Mouse (Mus musculus) embryonic facial prominence, embryonic 13.5 days (tissue): Measurements from ENCODE around the gene Csmd2. TPM values are rescaled to one million over a fixed set of nuclear protein-coding genes. Genes with fewer than 3 reads are reported as not detected.

Experiments used
- ATAC-seq: fragments of 200-750 bp; cut with Nextera tagmentation; 2 replicates; pipeline ENCODE4 v1.8.0; 2017; ENCODE audit warnings: low read depth; ENCODE audit not compliant: insufficient number of reproducible peaks, insufficient read depth, low FRiP score, low TSS enrichment
- H3K27ac ChIP-seq: fragments of 300-500 bp; sonication (generic); 2 replicates; pipeline ENCODE4 v1.5.1; 2015; ENCODE audit warnings: moderate library complexity, mild to moderate bottlenecking, inconsistent platforms
- H3K27me3 ChIP-seq: fragments of 300-500 bp; sonication (generic); 2 replicates; pipeline ENCODE4 v1.6.1; 2015; ENCODE audit warnings: mild to moderate bottlenecking, inconsistent platforms
- H3K36me3 ChIP-seq: fragments of 300-500 bp; sonication (generic); 2 replicates; pipeline ENCODE4 v1.6.1; 2015; ENCODE audit warnings: mild to moderate bottlenecking, inconsistent platforms
- H3K4me1 ChIP-seq: fragments of 300-500 bp; sonication (generic); 2 replicates; pipeline ENCODE4 v1.6.1; 2015; ENCODE audit warnings: inconsistent platforms
- H3K4me2 ChIP-seq: fragments of 300-500 bp; sonication (generic); 2 replicates; pipeline ENCODE4 v1.6.1; 2015; ENCODE audit warnings: moderate library complexity, mild to moderate bottlenecking, inconsistent platforms
- H3K4me3 ChIP-seq: fragments of 300-500 bp; sonication (generic); 2 replicates; pipeline ENCODE4 v1.5.1; 2015; ENCODE audit warnings: mild to moderate bottlenecking, inconsistent platforms
- H3K9ac ChIP-seq: fragments of 300-500 bp; sonication (generic); 2 replicates; pipeline ENCODE4 v1.6.1; 2015; ENCODE audit warnings: mild to moderate bottlenecking, inconsistent platforms
- H3K9me3 ChIP-seq: fragments of 300-500 bp; sonication (generic); 2 replicates; pipeline ENCODE4 v1.6.1; 2016; ENCODE audit warnings: inconsistent platforms
- WGBS: fragments of 180-500 bp; shearing (Covaris S2); methylation state at CpG from one replicate; pipeline ENCODE4 v1.1.7; 2015; ENCODE audit warnings: mixed read lengths; 5-methylcytosine and 5-hydroxymethylcytosine counted together
- polyA plus RNA-seq: library from polyadenylated mRNA; unstranded; fragments of >200 nt; fragmentation: Nextera tagmentation; extraction: Ambion mirVana; gene quantifications from 2 replicates; pipeline ENCODE4 v1.2.1, GENCODE M21; 2015

Gene Csmd2
- polyA plus RNA-seq, 1 experiment from 2014 or later: 0.34 TPM

DNA sequence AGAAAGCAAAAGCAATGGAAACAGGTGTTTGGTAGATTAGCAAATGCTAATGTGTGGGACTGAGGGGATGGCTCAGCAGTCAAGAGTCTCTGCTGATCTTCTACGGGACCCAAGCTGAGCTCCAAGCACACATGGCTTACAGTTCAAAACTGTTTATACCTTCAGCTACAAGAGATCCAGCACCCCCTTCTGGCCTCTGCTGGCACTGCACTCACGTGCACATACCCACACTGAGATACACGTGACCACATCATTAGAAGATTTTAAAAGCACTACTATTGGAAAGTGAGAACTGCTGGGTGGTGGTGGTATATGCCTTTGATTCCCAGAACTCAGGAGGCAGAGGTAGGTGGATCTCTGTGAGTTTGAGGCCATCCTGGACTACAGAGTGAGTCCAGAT, 417.9 kb downstream of the Csmd2 start:
- H3K4me2 ChIP-seq: no peak overlapping the region
- no peaks in the 10 kb centered on the region for H3K9me3 ChIP-seq
- H3K4me1 ChIP-seq: no peaks in the 10 kb centered on the region
- H3K27me3 ChIP-seq: no peaks in the 10 kb centered on the region
- no peaks in the 10 kb centered on the region for H3K36me3 ChIP-seq
- WGBS: 93% methylated on average over 3 of the region's 3 CpGs
- no peak for ATAC-seq
- H3K4me3 ChIP-seq: no peak overlapping the region
- no peak overlapping the region for H3K27ac ChIP-seq
- no peak overlapping the region for H3K9ac ChIP-seq

- H3K4me1 ChIP-seq: no peaks in the 10 kb centered on the region
- ATAC-seq: no peak
- H3K4me3 ChIP-seq: no peak overlapping the region
- H3K27me3 ChIP-seq: no peaks in the 10 kb centered on the region
- H3K4me2 ChIP-seq: no peak overlapping the region
- WGBS: 75% methylated on average over 9 of the region's 9 CpGs
- H3K9ac ChIP-seq: no peak overlapping the region
- no peaks in the 10 kb centered on the region for H3K36me3 ChIP-seq
- H3K27ac ChIP-seq: no peak overlapping the region
- H3K9me3 ChIP-seq: no peaks in the 10 kb centered on the region
Observed at GRCm38 (mm10) chr4:128407084-128407845, 419.6 kb downstream of the Csmd2 start.

DNA sequence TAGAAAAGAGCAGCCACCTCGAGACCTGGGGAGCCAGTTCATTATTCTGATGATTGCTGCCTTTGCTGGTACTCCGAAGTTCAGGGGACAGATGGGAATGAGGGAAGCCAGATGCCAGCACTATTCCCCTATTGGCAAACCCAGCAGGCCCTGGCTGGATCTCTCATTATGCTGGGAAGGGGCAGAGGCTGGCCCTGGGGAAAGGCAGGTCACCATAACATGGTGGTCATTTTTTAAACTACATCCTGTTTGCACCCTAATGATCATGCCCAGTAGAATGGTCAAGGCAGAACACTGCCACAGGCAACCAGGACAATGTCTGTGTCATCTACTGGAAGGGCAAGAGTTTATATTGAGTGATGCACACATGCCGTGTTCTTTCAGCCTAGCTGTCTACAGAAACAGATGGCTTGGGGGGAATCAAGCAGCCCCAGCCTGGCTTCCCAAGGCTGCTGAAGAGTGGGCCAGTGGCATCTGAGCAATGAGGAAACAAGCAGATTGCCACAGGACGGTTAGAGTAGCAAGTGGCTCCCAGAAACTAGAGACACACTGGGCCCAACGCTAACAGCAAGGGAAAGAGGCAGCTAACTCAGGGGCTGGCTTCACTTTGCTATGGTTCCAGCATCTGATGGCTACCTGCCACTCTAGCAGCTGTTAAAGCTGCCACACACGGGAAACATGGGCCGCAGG, 424.4 kb downstream of the Csmd2 start:
- 81% methylated on average over 7 of the region's 7 CpGs for WGBS
- H3K4me2 ChIP-seq: no peak overlapping the region
- no peaks in the 10 kb centered on the region for H3K27me3 ChIP-seq
- no peak overlapping the region for H3K4me3 ChIP-seq
- no peaks in the 10 kb centered on the region; the same call in 1 of the 2 replicates for H3K9me3 ChIP-seq
- no peaks in the 10 kb centered on the region for H3K36me3 ChIP-seq
- H3K4me1 ChIP-seq: no peaks in the 10 kb centered on the region
- no peak overlapping the region for H3K27ac ChIP-seq
- ATAC-seq: no peak
- H3K9ac ChIP-seq: no peak overlapping the region

- H3K36me3 ChIP-seq: no peaks in the 10 kb centered on the region
- H3K4me3 ChIP-seq: no peak overlapping the region
- H3K9me3 ChIP-seq: no peaks in the 10 kb centered on the region; the same call in 1 of the 2 replicates
- no peak overlapping the region for H3K27ac ChIP-seq
- H3K4me1 ChIP-seq: no peaks in the 10 kb centered on the region
- no peak overlapping the region for H3K9ac ChIP-seq
- no peaks in the 10 kb centered on the region for H3K27me3 ChIP-seq
- no peak for ATAC-seq
- 93% methylated on average over 2 of the region's 2 CpGs for WGBS
- no peak overlapping the region for H3K4me2 ChIP-seq
Observed at GRCm38 (mm10) chr4:128414741-128415140, 427.1 kb downstream of the Csmd2 start.

DNA sequence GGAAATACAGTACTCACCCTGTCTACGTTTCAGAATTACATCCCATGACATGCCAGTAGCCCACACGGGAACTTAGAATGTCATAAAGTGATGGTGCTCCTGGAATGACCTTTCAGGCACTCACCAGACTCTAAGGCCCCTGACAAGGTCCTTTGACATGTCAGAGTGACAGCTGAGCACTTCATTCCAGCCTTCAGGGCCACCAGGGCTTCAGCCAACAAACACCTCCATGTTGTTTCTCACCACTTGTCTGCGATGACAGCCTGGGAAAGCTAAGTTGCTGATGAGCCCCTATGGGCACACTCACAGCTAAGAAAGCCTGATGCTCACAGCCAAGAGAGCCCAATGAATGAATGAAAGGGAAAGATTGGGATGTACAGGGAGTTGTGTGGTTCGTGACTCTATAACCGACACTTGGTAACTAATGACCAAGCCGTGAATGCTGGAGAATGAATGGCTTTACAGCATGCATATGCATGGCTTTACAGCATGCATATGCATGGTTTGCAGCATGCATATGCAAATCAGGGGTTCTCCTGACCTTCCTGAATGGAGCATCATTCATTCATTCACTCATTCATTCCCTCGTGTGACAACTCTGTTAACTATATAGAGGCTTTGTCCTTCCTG, 432.4 kb downstream of the Csmd2 start:
- ATAC-seq: no peak
- Histone ChIP-seq H3K36me3 (no peaks in the 10 kb centered on the region), H3K4me1 (no peaks in the 10 kb centered on the region; the same call in 1 of the 2 replicates), H3K4me2 (no peak overlapping the region), H3K9ac (no peak overlapping the region), H3K27me3 (no peaks in the 10 kb centered on the region; the same call in 1 of the 2 replicates), H3K4me3 (no peak overlapping the region), H3K9me3 (no peaks in the 10 kb centered on the region), H3K27ac (no peak overlapping the region)
- 79% methylated on average over 7 of the region's 7 CpGs for WGBS

DNA sequence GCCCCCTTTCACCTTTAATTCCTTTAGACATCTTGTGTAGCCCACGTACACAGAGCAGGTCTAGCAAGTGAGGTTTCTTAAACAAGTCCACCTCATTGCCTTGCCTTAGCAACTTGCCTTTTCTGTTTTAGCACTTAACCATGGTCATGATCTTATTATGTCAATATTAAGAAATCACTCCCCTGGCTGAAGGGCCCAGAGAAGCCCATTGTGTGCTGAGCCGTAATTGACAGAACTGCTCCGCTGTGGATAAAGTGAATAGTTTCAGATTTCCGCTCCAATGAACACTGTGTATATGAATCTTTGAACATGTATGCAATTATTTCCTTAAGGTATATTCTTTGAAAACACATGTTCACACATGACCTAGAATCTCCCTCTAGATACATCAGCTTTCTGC, 434.8 kb downstream of the Csmd2 start:
- Histone ChIP-seq H3K4me1 (no peaks in the 10 kb centered on the region; the same call in 1 of the 2 replicates), H3K36me3 (no peaks in the 10 kb centered on the region), H3K9ac (no peak overlapping the region), H3K4me2 (no peak overlapping the region), H3K9me3 (no peaks in the 10 kb centered on the region), H3K27ac (no peak overlapping the region), H3K4me3 (no peak overlapping the region), H3K27me3 (no peaks in the 10 kb centered on the region; the same call in 1 of the 2 replicates)
- no peak for ATAC-seq
- 50% methylated on average over 4 of the region's 4 CpGs for WGBS

- Histone ChIP-seq H3K4me2 (no peak overlapping the region), H3K9ac (no peak overlapping the region), H3K27ac (no peak overlapping the region), H3K4me1 (no peaks in the 10 kb centered on the region; the same call in 1 of the 2 replicates), H3K9me3 (no peaks in the 10 kb centered on the region), H3K36me3 (no peaks in the 10 kb centered on the region), H3K27me3 (no peaks in the 10 kb centered on the region; the same call in 1 of the 2 replicates), H3K4me3 (no peak overlapping the region)
- ATAC-seq: no peak
- WGBS: 54% methylated on average over 2 of the region's 2 CpGs
Observed at GRCm38 (mm10) chr4:128425339-128425738, 437.7 kb downstream of the Csmd2 start.

DNA sequence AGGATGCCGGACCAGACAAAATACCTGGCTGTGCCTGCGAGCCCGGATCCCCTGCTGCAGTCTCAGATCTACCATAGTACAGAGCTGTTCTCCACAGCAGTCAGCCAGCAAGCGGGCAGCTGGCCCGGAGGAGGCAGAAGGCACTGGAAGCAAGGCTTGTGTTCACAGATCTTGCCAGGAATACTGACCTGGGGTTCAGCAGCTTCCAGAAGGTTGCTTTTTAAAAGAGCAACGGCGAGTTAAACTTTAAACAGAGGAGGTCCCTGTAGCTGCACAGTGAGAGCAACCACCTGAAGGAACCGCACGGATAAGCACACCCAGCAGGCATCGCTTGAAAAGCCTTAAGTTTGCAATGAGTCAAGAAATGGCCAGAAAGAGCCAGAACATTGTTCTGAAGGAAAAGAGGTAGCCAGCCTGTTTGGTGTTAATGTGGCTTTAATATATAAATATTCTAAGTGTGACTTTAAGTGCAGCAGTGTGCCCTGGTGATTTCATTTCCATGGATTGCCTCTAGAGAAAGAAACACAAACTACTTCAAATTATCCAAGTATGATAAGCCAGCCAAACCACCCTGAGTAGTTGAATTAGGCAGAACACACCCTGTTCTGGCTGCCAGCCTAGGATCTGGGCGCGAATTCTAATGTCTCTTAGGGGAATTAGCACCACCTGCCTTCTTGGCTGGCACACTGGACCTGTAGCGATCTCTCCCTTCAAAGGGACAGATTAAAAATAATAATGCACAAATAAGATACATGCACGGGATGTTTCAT, 439.8 kb downstream of the Csmd2 start:
- no peaks in the 10 kb centered on the region for H3K36me3 ChIP-seq
- H3K4me2 ChIP-seq: no peak overlapping the region
- 92% methylated on average over 14 of the region's 14 CpGs for WGBS
- no peaks in the 10 kb centered on the region; the same call in 1 of the 2 replicates for H3K4me1 ChIP-seq
- ATAC-seq: no peak
- H3K27me3 ChIP-seq: no peaks in the 10 kb centered on the region; the same call in 1 of the 2 replicates
- no peak overlapping the region for H3K9ac ChIP-seq
- H3K9me3 ChIP-seq: no peaks in the 10 kb centered on the region
- H3K27ac ChIP-seq: no peak overlapping the region
- no peak overlapping the region for H3K4me3 ChIP-seq

- no peaks in the 10 kb centered on the region for H3K4me1 ChIP-seq
- no peaks in the 10 kb centered on the region; the same call in 1 of the 2 replicates for H3K27me3 ChIP-seq
- no peak for ATAC-seq
- H3K4me3 ChIP-seq: no peak overlapping the region
- no peak overlapping the region for H3K4me2 ChIP-seq
- H3K36me3 ChIP-seq: no peaks in the 10 kb centered on the region
- no peaks in the 10 kb centered on the region for H3K9me3 ChIP-seq
- no peak overlapping the region for H3K27ac ChIP-seq
- no peak overlapping the region for H3K9ac ChIP-seq
- 79% methylated on average over 18 of the region's 18 CpGs for WGBS
Observed at GRCm38 (mm10) chr4:128428303-128429107, 440.8 kb downstream of the Csmd2 start.

- Histone ChIP-seq H3K9ac (no peak overlapping the region), H3K4me3 (no peak overlapping the region), H3K27me3 (no peaks in the 10 kb centered on the region; the same call in 1 of the 2 replicates), H3K27ac (no peak overlapping the region), H3K9me3 (no peaks in the 10 kb centered on the region), H3K36me3 (no peaks in the 10 kb centered on the region), H3K4me1 (no peaks in the 10 kb centered on the region), H3K4me2 (no peak overlapping the region)
- 80% methylated on average over 8 of the region's 8 CpGs for WGBS
- no peak for ATAC-seq
Observed at GRCm38 (mm10) chr4:128429591-128429990, 441.9 kb downstream of the Csmd2 start.
